8 mouse cellular contexts compared by ENCODE assay signal in genomic region chr8:88567314-88568121, GRCm38 (mm10). TPM values are rescaled to one million over a fixed set of nuclear protein-coding genes. Genes with fewer than 3 reads are reported as not detected.
DNase-seq lines count a peak whose midpoint lies in the region; ATAC-seq and TF ChIP-seq lines count a peak whose summit lies in the region.

No protein-coding gene starts in this region.

- no peak overlapping the region for H3K4me3 ChIP-seq in heart, embryonic 12.5 days
- no peak overlapping the region for H3K4me3 ChIP-seq in thymus, adult 2 months (ENCODE audit: control insufficient read depth, insufficient read depth, low read length)
- H3K4me3 ChIP-seq in limb, embryonic 12.5 days (replicated peaks) = no peak overlapping the region

- no peaks in the 10 kb centered on the region for H3K36me3 ChIP-seq in heart, embryonic 12.5 days
- no peaks in the 10 kb centered on the region for H3K36me3 ChIP-seq in thymus, adult 2 months (ENCODE audit: control insufficient read depth, insufficient read depth, low read length)
- H3K36me3 ChIP-seq in limb, embryonic 12.5 days = no peaks in the 10 kb centered on the region

- WGBS in heart, embryonic 12.5 days = 46% methylated on average over 13 of the region's 13 CpGs
- 48% methylated on average over 13 of the region's 13 CpGs for WGBS in thymus, adult 2 months
- WGBS in limb, embryonic 12.5 days = 60% methylated on average over 13 of the region's 13 CpGs

- TF ChIP-seq CTCF in thymus, adult 2 months (IDR thresholded peaks at IDR 0.05; ENCODE audit: borderline replicate concordance, control insufficient read depth, extremely low read depth, insufficient read depth, low read length, poor library complexity) = peak; percentile 41; the same call in 1 of the 2 replicates

- no peak for ATAC-seq in heart, embryonic 12.5 days (ENCODE audit: insufficient number of reproducible peaks, low FRiP score)
- ATAC-seq in limb, embryonic 12.5 days (ENCODE audit: insufficient number of reproducible peaks, insufficient read depth, low FRiP score, low TSS enrichment, low read depth) = no peak

- H3K27me3 ChIP-seq in heart, embryonic 12.5 days (replicated peaks) = no peaks in the 10 kb centered on the region
- no peaks in the 10 kb centered on the region for H3K27me3 ChIP-seq in thymus, adult 2 months (ENCODE audit: control insufficient read depth, insufficient read depth, low read length)
- H3K27me3 ChIP-seq in limb, embryonic 12.5 days = no peaks in the 10 kb centered on the region

- DNase-seq in heart, adult 8-10 months (ENCODE audit: low spot score) = no peak
- peak; percentile 7 for DNase-seq in thymus, adult 2 months
- DNase-seq in thymus, postnatal 10 days (ENCODE audit: low spot score in 2 of 2) = no peak
- DNase-seq in heart, postnatal 36 days = peak; percentile 17 to 42
- peak; percentile 63 for DNase-seq in right cerebral cortex, postnatal 4 days
- no peak for DNase-seq in urinary bladder, adult 2 months (ENCODE audit: low spot score)

- H3K9me3 ChIP-seq in heart, embryonic 12.5 days (replicated peaks) = no peaks in the 10 kb centered on the region
- no peaks in the 10 kb centered on the region for H3K9me3 ChIP-seq in limb, embryonic 12.5 days

- peak overlapping the region; percentile 75 for H3K27ac ChIP-seq in heart, embryonic 12.5 days (ENCODE audit: poor library complexity, severe bottlenecking)
- no peak overlapping the region for H3K27ac ChIP-seq in thymus, adult 2 months (ENCODE audit: control insufficient read depth, insufficient read depth, low read length)
- peak overlapping the region; percentile 76 for H3K27ac ChIP-seq in limb, embryonic 12.5 days

- H3K9ac ChIP-seq in heart, embryonic 12.5 days = peak overlapping the region; percentile 19; the same call in 1 of the 2 replicates
- no peak overlapping the region for H3K9ac ChIP-seq in limb, embryonic 12.5 days (replicated peaks)

- H3K4me1 ChIP-seq in heart, embryonic 12.5 days (replicated peaks) = peaks cover 88% of the 10 kb centered on the region
- H3K4me1 ChIP-seq in thymus, adult 2 months (replicated peaks; ENCODE audit: control insufficient read depth, insufficient read depth, low read length) = no peaks in the 10 kb centered on the region; the same call in none of the 2 replicates
- peaks cover 79% of the 10 kb centered on the region for H3K4me1 ChIP-seq in limb, embryonic 12.5 days (replicated peaks)

- TF ChIP-seq POLR2A in thymus, adult 2 months (IDR thresholded peaks at IDR 0.05; ENCODE audit: control insufficient read depth, extremely low read depth, insufficient read depth, low read length, poor library complexity) = no peak

- 0 out of 2 replicates have a peak overlapping the region, but pooled peaks have one; percentile 20 for H3K4me2 ChIP-seq in heart, embryonic 12.5 days
- H3K4me2 ChIP-seq in limb, embryonic 12.5 days = no peak overlapping the region

- intact Hi-C loops in heart, postnatal 36 days (cut with DNase I) = no loop called here

RNA-seq across cellular contexts. Expression of gene Nkd1, which starts 46.4 kb away (rescaled TPM):
- 26.5 and 27.7 TPM in 2 replicates for polyA plus RNA-seq in heart, embryonic 12.5 days (2016; fragmentation: Nextera tagmentation; extraction: Ambion mirVana)
- 1 to 10 TPM; 1.8 to 2.3 (median 2.0) TPM for total RNA-seq in heart, adult 8-10 months (2022)
- 3.0 and 3.4 TPM in 2 replicates for polyA plus RNA-seq in thymus, adult 2 months (2012; rRNA removed)
- 1 to 10 TPM; 2.5 to 3.4 TPM for total RNA-seq in heart, postnatal 36 days (2021)
- polyA plus RNA-seq in limb, embryonic 12.5 days (2016; fragmentation: Nextera tagmentation; extraction: Ambion mirVana) = 64.0 and 72.1 TPM in 2 replicates
- 65.2 and 90.3 TPM in 2 replicates for polyA plus RNA-seq in urinary bladder, adult 2 months (2012; rRNA removed)

Comparison
In these comparisons a context has a peak if more than half of its experiments do, and no peak if none do; other contexts are left out.
1. DNase-seq: peak in thymus, adult 2 months (single experiment), heart, postnatal 36 days (2 of 2) and right cerebral cortex, postnatal 4 days (single experiment); none in heart, adult 8-10 months (single experiment), thymus, postnatal 10 days (0 of 2) and urinary bladder, adult 2 months (single experiment).